Mouse (Mus musculus) testis, adult 2 months (tissue): Measurements from ENCODE around the gene Eva1b.

Experiments used
- CTCF ChIP-seq: fragments of 200-500 bp; IDR thresholded peaks from 2 replicates; pipeline ENCODE4 v1.5.1; 2012; ENCODE audit warnings: low read depth, mild to moderate bottlenecking, inconsistent platforms, low read length, moderate library complexity; ENCODE audit not compliant: control insufficient read depth, insufficient read depth, insufficient replicate concordance
- POLR2A ChIP-seq: fragments of 200-500 bp; IDR thresholded peaks from 2 replicates; pipeline ENCODE4 v1.6.1; 2012; ENCODE audit warnings: low read depth, mild to moderate bottlenecking, inconsistent platforms, low read length, moderate library complexity; ENCODE audit not compliant: control insufficient read depth

DNA sequence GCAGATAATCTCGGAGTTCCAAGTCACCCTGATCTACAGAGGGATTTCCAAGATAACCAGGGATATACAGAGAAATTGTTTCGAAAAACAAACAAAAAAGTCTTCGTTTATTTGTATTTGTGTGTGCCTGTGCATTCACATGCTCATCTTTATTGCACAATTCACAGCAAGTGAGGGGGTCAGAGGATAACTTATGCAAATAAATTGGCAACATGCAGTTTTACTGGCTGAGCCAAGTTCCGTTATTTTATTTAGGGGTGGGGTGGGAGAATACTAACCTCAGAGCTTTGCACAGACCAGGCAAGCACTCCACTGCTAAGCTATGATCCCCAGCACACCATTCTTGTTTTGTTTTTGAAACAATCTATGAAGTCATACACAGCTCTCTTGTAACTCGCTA is 26.3 kb downstream of the Eva1b start:
- TF ChIP-seq CTCF: no peak
- TF ChIP-seq POLR2A: no peak
